Mouse (Mus musculus) heart, embryonic 14.5 days (tissue): Measurements from ENCODE around the gene Bcas3. TPM values are rescaled to one million over a fixed set of nuclear protein-coding genes. Genes with fewer than 3 reads are reported as not detected.
A peak's percentile ranks its signal among the peaks of the same experiment; 100 is the strongest.

Experiments
- ATAC-seq: fragments of 200-750 bp; cut with Nextera tagmentation; 2 replicates; pipeline ENCODE4 v1.8.0; 2017; ENCODE audit warnings: low read depth, moderate TSS enrichment; ENCODE audit not compliant: insufficient number of reproducible peaks, insufficient read depth, low FRiP score
- H3K27ac ChIP-seq, 2 experiments: fragments of 200-500 bp in 1 of 2; fragments of 300-500 bp in 1 of 2; sonication (generic) in 1 of 2; replicated peaks in 1 of 2; 2 replicates each; pipeline ENCODE4 v1.5.1; 2012 to 2014; ENCODE audit warnings: low read depth in 2 of 2, low read length in 2 of 2, control low read depth in 1 of 2, mild to moderate bottlenecking in 1 of 2, mixed read lengths in 1 of 2; ENCODE audit not compliant: control insufficient read depth in 1 of 2, insufficient read depth in 1 of 2
- H3K27me3 ChIP-seq: fragments of 300-500 bp; sonication (generic); 2 replicates; pipeline ENCODE4 v1.6.1; 2014; ENCODE audit warnings: mild to moderate bottlenecking, low read length, control low read depth; ENCODE audit not compliant: control insufficient read depth, insufficient read depth
- H3K36me3 ChIP-seq: fragments of 300-500 bp; sonication (generic); 2 replicates; pipeline ENCODE4 v1.6.1; 2014; ENCODE audit warnings: mild to moderate bottlenecking, control low read depth, low read length, mixed read lengths; ENCODE audit not compliant: control insufficient read depth, insufficient read depth
- H3K4me1 ChIP-seq, 2 experiments: fragments of 200-500 bp in 1 of 2; fragments of 300-500 bp in 1 of 2; sonication (generic) in 1 of 2; 2 replicates each; pipeline ENCODE4 v1.6.1; 2012 to 2014; ENCODE audit warnings: low read length in 2 of 2, control low read depth in 1 of 2, mixed read lengths in 1 of 2; ENCODE audit not compliant: control insufficient read depth in 2 of 2, insufficient read depth in 2 of 2
- H3K4me2 ChIP-seq: fragments of 300-500 bp; sonication (generic); 2 replicates; pipeline ENCODE4 v1.6.1; 2014; ENCODE audit warnings: mild to moderate bottlenecking, low read length
- H3K4me3 ChIP-seq, 2 experiments: fragments of 200-500 bp in 1 of 2; fragments of 300-500 bp in 1 of 2; sonication (generic) in 1 of 2; 2 replicates each; pipeline ENCODE4 v1.5.1; 2012 to 2014; ENCODE audit warnings: low read length in 2 of 2, mild to moderate bottlenecking in 2 of 2, control low read depth in 1 of 2, low read depth in 1 of 2, moderate library complexity in 1 of 2; ENCODE audit not compliant: control insufficient read depth in 1 of 2, insufficient read depth in 1 of 2
- H3K9ac ChIP-seq: fragments of 300-500 bp; sonication (generic); 2 replicates; pipeline ENCODE4 v1.6.1; 2014; ENCODE audit warnings: mild to moderate bottlenecking, low read length
- H3K9me3 ChIP-seq: fragments of 300-500 bp; sonication (generic); 2 replicates; pipeline ENCODE4 v1.6.1; 2016; ENCODE audit warnings: low read length, control low read depth; ENCODE audit not compliant: control insufficient read depth
- WGBS: fragments of 180-500 bp; shearing (Covaris S2); extraction: QIAGEN DNeasy Blood & Tissue Kit; methylation state at CpG from one replicate; pipeline ENCODE4 v1.1.7; 2014; 5-methylcytosine and 5-hydroxymethylcytosine counted together
- polyA plus RNA-seq: library from polyadenylated mRNA; unstranded; fragments of >200 nt; fragmentation: Nextera tagmentation; extraction: Ambion mirVana; gene quantifications from 2 replicates; pipeline ENCODE4 v1.2.1, GENCODE M21; 2014

Gene Bcas3
- polyA plus RNA-seq, 1 experiment from 2014 or later, result 22.5 TPM

- Histone ChIP-seq H3K36me3 (peaks cover 9% of the 10 kb centered on the region), H3K27me3 (no peaks in the 10 kb centered on the region), H3K4me2 (peak overlapping the region; percentile 77), H3K9me3 (no peaks in the 10 kb centered on the region), H3K4me3 (peak overlapping the region in 1 of 2 experiments; percentile 81; a peak in 2 of 4 replicates), H3K9ac (peak overlapping the region; percentile 90; the same call in 1 of the 2 replicates), H3K27ac (no peak overlapping the region; a peak in 1 of 4 replicates), H3K4me1 (peaks cover 3 to 10% of the 10 kb centered on the region in 2 experiments)
- ATAC-seq, result no peak
- 18% methylated on average over 2 of the region's 2 CpGs for WGBS
Observed at GRCm38 (mm10) chr11:85312818-85313217, 40.1 kb upstream of the Bcas3 start.

DNA sequence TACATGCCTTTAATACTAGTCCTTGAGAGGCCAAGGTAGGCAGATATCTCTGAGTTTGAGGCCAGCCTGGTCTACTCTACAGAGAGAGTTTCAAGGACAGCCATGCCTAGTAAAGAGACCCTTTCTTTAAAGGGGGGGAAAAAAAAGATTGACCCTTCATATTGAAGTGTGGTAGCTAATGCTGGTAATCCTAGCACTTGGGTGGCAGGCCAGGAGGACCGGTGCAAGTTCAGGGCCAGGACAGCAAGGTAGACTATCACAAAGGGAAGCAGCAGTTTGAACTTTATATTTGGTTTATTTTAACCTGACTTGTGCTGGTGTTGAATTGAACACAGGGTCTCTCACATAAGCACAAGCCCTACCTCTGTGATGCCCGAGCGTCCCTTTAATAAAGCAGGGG, 39.6 kb upstream of the Bcas3 start:
- peaks cover 3 to 10% of the 10 kb centered on the region in 2 experiments for H3K4me1 ChIP-seq
- peak overlapping the region; percentile 77 for H3K4me2 ChIP-seq
- H3K4me3 ChIP-seq, result peak overlapping the region in 1 of 2 experiments; percentile 81; a peak in 2 of 4 replicates
- ATAC-seq, result no peak
- H3K9ac ChIP-seq, result peak overlapping the region; percentile 50; the same call in 1 of the 2 replicates
- H3K9me3 ChIP-seq, result no peaks in the 10 kb centered on the region
- WGBS, result 82% methylated on average over 3 of the region's 3 CpGs
- peaks cover 9% of the 10 kb centered on the region for H3K36me3 ChIP-seq
- no peak overlapping the region for H3K27ac ChIP-seq
- no peaks in the 10 kb centered on the region for H3K27me3 ChIP-seq

DNA sequence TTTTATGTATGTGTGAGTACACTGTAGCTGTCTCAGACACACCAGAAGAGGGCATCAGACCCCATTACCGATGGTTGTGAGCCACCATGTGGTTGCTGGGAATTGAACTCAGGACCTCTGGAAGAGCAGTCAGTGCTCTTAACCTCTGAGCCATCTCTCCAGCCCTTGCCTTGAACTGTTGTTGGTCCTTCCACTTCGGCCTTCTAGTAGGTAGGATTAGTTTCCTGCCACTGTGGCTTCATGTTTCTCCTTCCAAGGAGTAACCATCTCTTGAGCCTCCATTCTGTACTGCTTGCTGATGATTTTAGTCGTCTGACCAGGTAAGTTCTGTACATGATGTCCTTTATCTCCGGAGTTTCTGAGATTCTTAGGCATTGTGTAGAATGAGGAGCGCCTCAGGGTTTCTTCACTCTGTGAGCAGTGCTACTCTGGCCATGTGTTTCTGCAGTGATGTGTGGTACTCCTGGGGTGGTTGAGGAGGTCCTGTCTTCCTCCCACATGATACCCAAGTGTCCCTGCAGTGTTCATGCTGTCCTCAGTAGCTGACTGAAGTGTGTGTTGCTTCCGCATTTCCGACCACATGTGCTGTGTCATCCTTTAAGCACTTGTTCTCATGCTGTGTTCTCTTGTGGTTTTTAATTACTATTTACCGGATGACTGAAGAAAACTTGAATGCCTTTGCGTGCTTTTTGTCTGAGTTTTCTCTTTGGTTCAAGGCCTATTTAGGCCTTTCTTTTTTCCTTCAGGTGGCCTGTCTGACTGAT, 29.2 kb upstream of the Bcas3 start:
- no peak for ATAC-seq
- Histone ChIP-seq H3K27me3 (no peaks in the 10 kb centered on the region), H3K4me1 (no peaks in the 10 kb centered on the region; a peak in 1 of 4 replicates), H3K36me3 (peaks cover 9% of the 10 kb centered on the region), H3K9ac (no peak overlapping the region), H3K27ac (no peak overlapping the region), H3K9me3 (no peaks in the 10 kb centered on the region), H3K4me3 (no peak overlapping the region), H3K4me2 (no peak overlapping the region)
- WGBS, result 89% methylated on average over 9 of the region's 9 CpGs

DNA sequence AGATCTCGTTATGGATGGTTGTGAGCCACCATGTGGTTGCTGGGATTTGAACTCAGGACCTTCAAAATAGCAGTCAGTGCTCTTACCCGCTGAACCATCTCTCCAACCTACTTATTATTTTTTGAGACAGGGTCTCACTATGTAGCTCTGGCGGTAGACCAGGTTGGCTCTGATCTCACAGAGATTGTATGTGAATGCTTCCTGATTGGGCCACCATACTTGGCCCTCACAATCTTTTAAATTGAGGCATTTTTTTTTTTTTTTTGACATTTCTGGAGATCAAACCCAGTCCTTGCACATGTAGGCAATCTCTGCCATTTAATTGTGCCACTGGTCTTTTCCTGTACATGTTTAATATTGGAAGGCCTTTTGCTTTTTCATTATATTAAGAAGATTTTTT, 24.2 kb upstream of the Bcas3 start:
- Histone ChIP-seq H3K9ac (no peak overlapping the region), H3K9me3 (no peaks in the 10 kb centered on the region), H3K36me3 (peaks cover 44% of the 10 kb centered on the region), H3K27me3 (no peaks in the 10 kb centered on the region), H3K4me1 (no peaks in the 10 kb centered on the region), H3K4me2 (no peak overlapping the region), H3K27ac (no peak overlapping the region), H3K4me3 (no peak overlapping the region)
- ATAC-seq, result no peak
- 90% methylated on average over 3 of the region's 3 CpGs for WGBS

GRCm38 (mm10) chr11:85329167-85329894, 23.6 kb upstream of the Bcas3 start:
- no peak overlapping the region for H3K27ac ChIP-seq
- no peaks in the 10 kb centered on the region for H3K4me1 ChIP-seq
- no peaks in the 10 kb centered on the region for H3K27me3 ChIP-seq
- no peaks in the 10 kb centered on the region for H3K9me3 ChIP-seq
- H3K9ac ChIP-seq, result no peak overlapping the region
- H3K4me2 ChIP-seq, result no peak overlapping the region
- peaks cover 50% of the 10 kb centered on the region for H3K36me3 ChIP-seq
- WGBS, result 84% methylated on average over 7 of the region's 7 CpGs
- H3K4me3 ChIP-seq, result no peak overlapping the region
- no peak for ATAC-seq

- no peak for ATAC-seq
- peaks cover 89% of the 10 kb centered on the region for H3K36me3 ChIP-seq
Observed at GRCm38 (mm10) chr11:85334778-85335177, 18.2 kb upstream of the Bcas3 start.

GRCm38 (mm10) chr11:85339173-85339831, 13.7 kb upstream of the Bcas3 start:
- H3K9ac ChIP-seq, result no peak overlapping the region
- H3K36me3 ChIP-seq, result peaks cover 92% of the 10 kb centered on the region
- H3K27me3 ChIP-seq, result no peaks in the 10 kb centered on the region
- H3K4me3 ChIP-seq, result no peak overlapping the region
- H3K27ac ChIP-seq, result no peak overlapping the region
- no peaks in the 10 kb centered on the region for H3K9me3 ChIP-seq
- ATAC-seq, result no peak
- H3K4me1 ChIP-seq, result no peaks in the 10 kb centered on the region
- H3K4me2 ChIP-seq, result no peak overlapping the region
- WGBS, result 84% methylated on average over 6 of the region's 6 CpGs

More at GRCm38 (mm10) chr11:85334778-85335177, 18.2 kb upstream of the Bcas3 start:
- Histone ChIP-seq H3K4me2 (no peak overlapping the region), H3K27me3 (no peaks in the 10 kb centered on the region), H3K9me3 (no peaks in the 10 kb centered on the region), H3K27ac (no peak overlapping the region), H3K4me1 (no peaks in the 10 kb centered on the region), H3K9ac (no peak overlapping the region), H3K4me3 (no peak overlapping the region)
- WGBS, result 34% methylated on average over 4 of the region's 4 CpGs
